Mouse (Mus musculus): ENCODE measurements at regions not wholly inside any gene's neighbourhood (a gene's known extent, or its start where the extent isn't known, plus 50 kb on each side); places are given as distances from the start of the nearest gene placed in this dataset.

DNA sequence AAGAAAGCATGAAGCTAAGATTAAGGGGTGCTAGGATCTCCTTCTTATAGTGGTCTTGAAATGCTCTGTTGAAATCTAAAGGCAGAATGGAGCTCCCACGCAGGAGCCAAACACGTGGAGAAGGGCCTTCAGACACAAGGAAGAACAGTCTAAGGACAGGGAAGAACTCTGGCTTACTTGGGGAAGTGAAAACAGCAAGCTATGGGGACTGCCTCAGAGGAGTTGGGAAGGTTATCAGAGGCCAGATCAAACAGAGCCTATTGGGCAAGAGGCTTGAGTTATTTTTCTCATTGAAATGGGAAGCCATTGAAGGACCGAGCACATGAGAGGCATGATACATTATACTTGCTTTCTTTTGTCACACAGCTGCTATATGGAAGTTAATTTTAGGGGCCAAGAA is 181.9 kb downstream of the Gm826 start:
- H3K27ac ChIP-seq (replicated peaks; ENCODE audit: low read depth, low read length), result no peak overlapping the region
- WGBS, result 84% methylated on average over 3 of the region's 3 CpGs
- H3K4me2 ChIP-seq (replicated peaks; ENCODE audit: low read depth, low read length, severe bottlenecking), result no peak overlapping the region
- no peak overlapping the region for H3K4me3 ChIP-seq (replicated peaks; ENCODE audit: low read length)
- TF ChIP-seq POLR2A (IDR thresholded peaks at IDR 0.05; ENCODE audit: borderline replicate concordance, extremely low read depth, insufficient read depth, insufficient read length), result no peak
- H3K9ac ChIP-seq (ENCODE audit: low read depth, low read length, severe bottlenecking), result no peak overlapping the region
- no peak for ATAC-seq (ENCODE audit: low FRiP score, low read depth)
- DNase-seq (ENCODE audit: low spot score), result no peak
- H3K27me3 ChIP-seq (ENCODE audit: control insufficient read depth, insufficient read depth, low read length), result no peaks in the 10 kb centered on the region
- H3K4me1 ChIP-seq (ENCODE audit: control insufficient read depth, insufficient read depth, low read length), result no peaks in the 10 kb centered on the region
- no peaks in the 10 kb centered on the region for H3K9me3 ChIP-seq (ENCODE audit: control insufficient read depth, low read length)
- no peaks in the 10 kb centered on the region for H3K36me3 ChIP-seq (ENCODE audit: control insufficient read depth, insufficient read depth, low read length)

DNA sequence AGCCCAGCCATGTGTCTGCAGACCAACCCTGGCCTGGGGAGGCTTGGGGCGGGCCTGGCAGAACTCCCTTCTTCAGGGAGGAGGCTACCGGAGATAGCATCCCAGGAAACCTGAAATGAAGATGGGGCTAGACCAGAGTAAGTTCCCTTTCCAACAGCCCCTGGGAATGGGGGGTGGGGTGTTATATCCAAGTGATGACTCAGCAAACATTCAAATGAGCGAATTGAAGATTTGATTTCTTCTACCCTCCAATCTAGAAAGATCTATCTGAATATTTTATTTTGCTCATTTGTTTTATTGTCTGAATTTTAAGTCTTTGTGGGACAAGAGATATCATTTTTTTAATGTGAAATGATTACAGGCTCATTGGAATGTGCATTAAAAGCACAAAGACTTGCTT is 185.0 kb downstream of the Gm826 start:
- no peaks in the 10 kb centered on the region for H3K4me1 ChIP-seq (ENCODE audit: control insufficient read depth, insufficient read depth, low read length)
- no peak for DNase-seq (ENCODE audit: low spot score)
- H3K9ac ChIP-seq (ENCODE audit: low read depth, low read length, severe bottlenecking), result no peak overlapping the region
- no peak for ATAC-seq (ENCODE audit: low FRiP score, low read depth)
- no peak overlapping the region for H3K4me3 ChIP-seq (replicated peaks; ENCODE audit: low read length)
- no peaks in the 10 kb centered on the region for H3K36me3 ChIP-seq (ENCODE audit: control insufficient read depth, insufficient read depth, low read length)
- WGBS, result 87% methylated on average over 3 of the region's 3 CpGs
- H3K27ac ChIP-seq (replicated peaks; ENCODE audit: low read depth, low read length), result no peak overlapping the region
- TF ChIP-seq POLR2A (IDR thresholded peaks at IDR 0.05; ENCODE audit: borderline replicate concordance, extremely low read depth, insufficient read depth, insufficient read length), result no peak
- no peaks in the 10 kb centered on the region for H3K9me3 ChIP-seq (ENCODE audit: control insufficient read depth, low read length)
- no peaks in the 10 kb centered on the region for H3K27me3 ChIP-seq (ENCODE audit: control insufficient read depth, insufficient read depth, low read length)
- H3K4me2 ChIP-seq (replicated peaks; ENCODE audit: low read depth, low read length, severe bottlenecking), result no peak overlapping the region

DNA sequence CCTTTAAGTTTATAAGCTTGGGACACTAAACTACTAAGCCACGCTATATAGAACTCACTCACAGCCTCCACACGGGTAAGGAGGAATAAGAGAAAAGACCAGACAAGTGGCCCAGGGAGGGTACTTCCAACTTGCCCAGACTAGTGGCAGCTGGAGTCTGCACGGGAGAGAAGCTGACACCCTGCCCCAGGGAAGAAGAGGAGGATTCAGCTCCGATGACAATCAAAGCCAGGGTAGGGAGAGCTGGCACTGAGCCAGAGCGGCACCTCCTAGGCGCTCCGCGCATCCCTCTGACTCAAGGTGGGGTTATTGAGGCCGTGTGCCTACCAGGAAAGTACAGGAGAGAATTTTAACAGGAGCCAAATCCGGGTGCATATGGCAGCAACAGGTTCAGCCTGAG is 185.4 kb downstream of the Gm826 start:
- WGBS, result 68% methylated on average over 10 of the region's 10 CpGs
- no peak overlapping the region for H3K4me3 ChIP-seq (replicated peaks; ENCODE audit: low read length)
- TF ChIP-seq POLR2A (IDR thresholded peaks at IDR 0.05; ENCODE audit: borderline replicate concordance, extremely low read depth, insufficient read depth, insufficient read length), result no peak
- H3K27ac ChIP-seq (replicated peaks; ENCODE audit: low read depth, low read length), result no peak overlapping the region
- no peaks in the 10 kb centered on the region for H3K4me1 ChIP-seq (ENCODE audit: control insufficient read depth, insufficient read depth, low read length)
- DNase-seq (ENCODE audit: low spot score) (peak; percentile 21), ATAC-seq (ENCODE audit: low FRiP score, low read depth) (0 out of 2 replicates have a peak, but pooled peaks have one; percentile 34)
- H3K4me2 ChIP-seq (replicated peaks; ENCODE audit: low read depth, low read length, severe bottlenecking), result no peak overlapping the region
- H3K9ac ChIP-seq (ENCODE audit: low read depth, low read length, severe bottlenecking), result no peak overlapping the region
- no peaks in the 10 kb centered on the region for H3K9me3 ChIP-seq (ENCODE audit: control insufficient read depth, low read length)
- H3K27me3 ChIP-seq (ENCODE audit: control insufficient read depth, insufficient read depth, low read length), result no peaks in the 10 kb centered on the region
- no peaks in the 10 kb centered on the region for H3K36me3 ChIP-seq (ENCODE audit: control insufficient read depth, insufficient read depth, low read length)

DNA sequence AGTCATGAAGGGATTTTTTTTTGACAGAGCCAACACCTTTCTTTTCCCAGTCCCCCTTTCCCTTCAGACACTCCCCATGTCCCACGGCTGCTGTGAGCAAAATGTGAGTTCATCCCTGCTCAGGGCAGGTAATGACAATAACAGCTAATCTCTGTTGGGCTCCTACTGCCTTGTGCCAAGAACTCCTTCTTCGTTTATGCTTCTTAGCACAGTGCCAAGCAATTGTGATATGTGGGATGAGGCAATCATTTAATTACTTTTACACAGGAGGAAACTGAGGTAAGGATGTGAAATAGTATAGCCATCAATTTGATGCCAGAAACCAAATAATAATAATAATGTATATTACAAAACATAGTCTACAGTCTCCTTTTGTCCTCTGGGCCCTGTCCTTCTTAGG is 185.9 kb downstream of the Gm826 start:
- Histone ChIP-seq H3K9me3 (ENCODE audit: control insufficient read depth, low read length) (no peaks in the 10 kb centered on the region), H3K9ac (ENCODE audit: low read depth, low read length, severe bottlenecking) (no peak overlapping the region), H3K27ac (replicated peaks; ENCODE audit: low read depth, low read length) (no peak overlapping the region), H3K36me3 (ENCODE audit: control insufficient read depth, insufficient read depth, low read length) (no peaks in the 10 kb centered on the region), H3K4me3 (replicated peaks; ENCODE audit: low read length) (no peak overlapping the region), H3K4me1 (ENCODE audit: control insufficient read depth, insufficient read depth, low read length) (no peaks in the 10 kb centered on the region), H3K4me2 (replicated peaks; ENCODE audit: low read depth, low read length, severe bottlenecking) (no peak overlapping the region), H3K27me3 (ENCODE audit: control insufficient read depth, insufficient read depth, low read length) (no peaks in the 10 kb centered on the region)
- ATAC-seq (ENCODE audit: low FRiP score, low read depth), result no peak
- 62% methylated on average over 2 of the region's 2 CpGs for WGBS
- no peak for TF ChIP-seq POLR2A (IDR thresholded peaks at IDR 0.05; ENCODE audit: borderline replicate concordance, extremely low read depth, insufficient read depth, insufficient read length)
- no peak for DNase-seq (ENCODE audit: low spot score)

DNA sequence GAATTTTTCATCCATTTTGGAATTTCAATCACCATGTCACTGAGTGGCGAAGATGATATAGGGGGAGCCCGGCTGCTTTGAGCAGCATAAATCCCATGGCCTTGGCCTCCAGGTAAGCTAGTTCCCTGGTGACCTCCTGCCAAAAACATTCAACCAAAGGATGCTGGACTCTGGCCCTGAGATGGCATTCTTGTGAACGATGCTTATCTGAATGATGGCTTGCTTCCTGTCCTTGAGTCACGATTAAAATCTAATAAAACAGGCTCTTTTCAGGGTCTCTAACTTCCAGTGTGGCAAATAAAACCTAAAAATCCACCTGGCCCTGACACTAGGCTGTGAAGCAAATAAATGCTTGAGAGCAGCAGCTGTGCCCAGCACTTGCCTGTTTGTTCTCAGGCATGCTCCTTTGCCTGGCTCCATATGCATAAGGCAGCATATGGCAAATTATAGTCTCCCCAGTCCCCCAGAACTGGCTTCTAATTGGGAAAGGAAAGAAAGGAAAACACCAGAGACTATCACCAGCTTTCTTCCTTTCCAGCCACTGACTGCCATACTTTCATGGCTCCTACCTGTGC is 193.7 kb downstream of the Gm826 start:
- no peak for DNase-seq (ENCODE audit: low spot score)
- Histone ChIP-seq H3K36me3 (ENCODE audit: control insufficient read depth, insufficient read depth, low read length) (no peaks in the 10 kb centered on the region), H3K4me1 (ENCODE audit: control insufficient read depth, insufficient read depth, low read length) (no peaks in the 10 kb centered on the region), H3K4me2 (replicated peaks; ENCODE audit: low read depth, low read length, severe bottlenecking) (no peak overlapping the region), H3K9ac (ENCODE audit: low read depth, low read length, severe bottlenecking) (no peak overlapping the region), H3K9me3 (ENCODE audit: control insufficient read depth, low read length) (no peaks in the 10 kb centered on the region), H3K4me3 (replicated peaks; ENCODE audit: low read length) (no peak overlapping the region), H3K27me3 (ENCODE audit: control insufficient read depth, insufficient read depth, low read length) (no peaks in the 10 kb centered on the region), H3K27ac (replicated peaks; ENCODE audit: low read depth, low read length) (no peak overlapping the region)
- WGBS, result 61% methylated on average over 4 of the region's 4 CpGs
- TF ChIP-seq POLR2A (IDR thresholded peaks at IDR 0.05; ENCODE audit: borderline replicate concordance, extremely low read depth, insufficient read depth, insufficient read length), result no peak
- no peak for ATAC-seq (ENCODE audit: low FRiP score, low read depth)

DNA sequence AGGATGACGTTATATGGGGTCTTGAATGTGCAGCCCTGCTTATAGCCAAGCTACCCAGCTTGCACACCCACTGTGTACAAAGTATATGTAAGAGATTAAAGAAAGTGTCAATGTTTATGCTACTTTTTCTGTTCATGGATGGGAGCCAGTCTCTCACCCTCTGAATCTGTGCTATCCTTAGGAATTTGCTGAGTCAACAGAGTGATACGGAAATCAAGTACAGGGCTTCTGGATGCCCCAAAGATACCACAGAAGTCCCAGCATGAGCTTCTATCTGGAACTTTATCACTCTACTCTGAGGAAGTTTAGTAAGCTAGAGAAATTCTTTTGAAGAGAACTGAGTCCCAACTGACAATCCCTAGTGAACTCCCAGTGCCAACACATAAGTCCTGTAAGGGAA is 195.9 kb downstream of the Gm826 start:
- Histone ChIP-seq H3K27ac (replicated peaks; ENCODE audit: low read depth, low read length) (no peak overlapping the region), H3K4me2 (replicated peaks; ENCODE audit: low read depth, low read length, severe bottlenecking) (no peak overlapping the region), H3K36me3 (ENCODE audit: control insufficient read depth, insufficient read depth, low read length) (no peaks in the 10 kb centered on the region), H3K27me3 (ENCODE audit: control insufficient read depth, insufficient read depth, low read length) (no peaks in the 10 kb centered on the region), H3K4me3 (replicated peaks; ENCODE audit: low read length) (no peak overlapping the region), H3K4me1 (ENCODE audit: control insufficient read depth, insufficient read depth, low read length) (no peaks in the 10 kb centered on the region), H3K9ac (ENCODE audit: low read depth, low read length, severe bottlenecking) (no peak overlapping the region), H3K9me3 (ENCODE audit: control insufficient read depth, low read length) (no peaks in the 10 kb centered on the region)
- ATAC-seq (ENCODE audit: low FRiP score, low read depth) (no peak), DNase-seq (ENCODE audit: low spot score) (no peak)
- WGBS, result 77% methylated on average over 2 of the region's 2 CpGs
- TF ChIP-seq POLR2A (IDR thresholded peaks at IDR 0.05; ENCODE audit: borderline replicate concordance, extremely low read depth, insufficient read depth, insufficient read length), result no peak

All from limb, embryonic 14.5 days (tissue).